Mouse (Mus musculus) cerebellum, postnatal 4 days (tissue): ENCODE data around the gene Gm20503.
A peak's percentile ranks its signal among the peaks of the same experiment; 100 is the strongest.

ENCODE experiments used
- DNase-seq, 2 experiments: peaks; one replicate each; pipeline ENCODE4 v3.0.0; 2022; ENCODE audit warnings: low spot score in 2 of 2, mixed read lengths in 1 of 2

Gene Gm20503

DNA sequence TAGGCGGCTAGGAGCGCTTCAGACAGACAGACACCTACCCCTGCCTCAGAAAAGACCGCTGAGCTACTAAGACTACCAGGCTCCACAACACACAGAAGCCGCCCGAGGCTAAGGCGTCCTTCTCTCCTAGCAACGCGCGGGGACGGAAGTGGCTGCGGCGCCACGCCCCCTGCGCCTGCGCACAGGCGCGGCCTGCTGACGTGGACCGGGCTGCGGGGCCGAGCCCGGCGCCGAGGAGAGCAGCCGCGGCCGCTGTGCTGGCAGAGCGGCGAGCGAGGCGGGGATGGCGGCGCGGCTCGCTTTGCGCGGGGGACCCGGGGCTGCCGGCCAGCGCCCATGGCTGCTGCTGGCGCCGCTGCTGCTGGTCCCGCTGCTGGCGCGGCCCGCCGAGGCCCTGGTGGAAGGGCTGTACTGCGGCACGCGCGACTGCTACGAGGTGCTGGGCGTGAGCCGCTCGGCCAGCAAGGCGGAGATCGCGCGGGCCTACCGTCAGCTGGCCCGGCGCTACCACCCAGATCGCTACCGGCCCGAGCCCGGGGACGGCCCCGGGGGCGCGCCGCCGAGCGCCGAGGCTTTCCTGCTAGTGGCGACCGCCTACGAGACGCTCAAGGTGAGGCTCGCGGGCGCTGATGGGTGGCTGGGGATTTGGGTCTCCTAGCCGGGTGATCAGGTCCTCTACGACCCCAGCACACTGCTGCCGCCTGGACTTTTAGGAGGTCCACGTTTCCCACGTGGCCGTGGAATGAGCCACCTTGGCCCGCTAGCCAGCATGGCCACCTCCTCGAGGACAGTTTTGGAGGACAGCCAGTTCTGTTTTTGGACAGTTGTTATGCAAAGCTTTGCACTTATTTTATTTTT is at the start of gene Gm20503:
Gene Gm20503, plus strand, starts transcription at position 263 of the 858 bp plus-strand sequence.
- peak; percentile 79 to 89 for DNase-seq

DNA sequence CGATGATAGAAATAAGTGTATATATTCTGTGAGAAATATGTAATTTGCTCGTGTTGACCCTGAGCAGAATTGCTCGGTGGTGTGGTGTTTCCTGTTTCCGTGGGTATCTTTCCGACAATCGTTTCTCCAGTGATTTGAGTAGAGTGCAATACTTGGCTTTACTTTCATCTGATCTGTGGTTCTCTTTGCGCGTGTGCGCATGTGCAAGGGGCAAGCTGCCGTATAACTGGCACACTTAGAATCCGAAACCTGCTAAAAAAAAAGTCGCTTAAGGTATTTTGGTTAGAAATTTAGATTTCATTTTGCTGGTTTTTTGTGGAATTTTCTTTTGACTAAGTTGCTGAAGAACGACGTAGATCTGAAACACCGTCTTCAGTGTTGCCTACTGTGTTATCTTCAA is 41.3 kb upstream of the Gm20503 start:
- no peak for DNase-seq

- DNase-seq, result no peak
Observed at GRCm38 (mm10) chr4:58963271-58963670, 39.7 kb upstream of the Gm20503 start.

- DNase-seq, result no peak
Observed at GRCm38 (mm10) chr4:58965136-58965535, 37.9 kb upstream of the Gm20503 start.

DNA sequence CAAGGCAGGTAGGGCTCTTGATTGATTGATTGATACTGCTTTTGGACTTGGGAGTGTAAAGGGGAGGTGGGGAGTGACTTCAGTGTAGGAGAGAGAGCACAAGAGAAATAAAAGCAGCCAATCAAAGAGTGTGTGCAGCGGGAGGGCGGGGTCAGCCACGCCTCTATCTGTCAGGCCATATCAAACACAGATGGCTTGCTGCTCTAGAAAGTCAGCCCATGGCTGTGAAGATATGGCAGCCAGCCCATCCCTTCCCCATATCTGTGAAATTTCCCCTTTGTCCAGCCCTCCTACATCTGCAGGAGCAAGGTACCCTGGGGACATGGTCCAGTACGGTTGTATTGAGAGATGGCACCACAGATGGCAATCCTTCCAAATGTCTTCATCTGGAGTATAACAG is 32.3 kb upstream of the Gm20503 start:
- DNase-seq, result no peak

GRCm38 (mm10) chr4:58975711-58976110 is 27.3 kb upstream of the Gm20503 start:
- no peak for DNase-seq

- no peak for DNase-seq
Observed at GRCm38 (mm10) chr4:58981421-58981820, 21.6 kb upstream of the Gm20503 start.

DNA sequence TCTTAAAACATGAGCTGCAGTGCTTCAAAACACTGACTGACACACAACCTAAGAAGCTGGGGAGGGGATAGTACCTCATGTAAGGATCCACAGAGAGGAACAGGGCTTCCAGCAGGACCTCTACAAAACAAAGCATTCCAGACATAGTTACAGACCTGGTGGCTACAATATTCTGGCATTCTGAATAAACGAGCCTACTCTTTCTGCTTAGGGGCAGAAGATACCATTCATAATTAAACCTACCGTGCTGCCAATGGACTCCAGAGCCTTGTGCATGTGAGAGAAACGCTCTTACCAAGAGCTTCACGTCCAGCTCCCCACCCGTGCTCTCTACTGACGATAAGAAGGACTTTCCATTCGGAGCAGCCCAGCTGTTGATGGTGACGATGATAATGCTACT is 20.2 kb upstream of the Gm20503 start:
- no peak for DNase-seq

- DNase-seq, result peak; percentile 69 to 79
Observed at GRCm38 (mm10) chr4:58985157-58985648, 17.8 kb upstream of the Gm20503 start.

- DNase-seq, result peak; percentile 58 to 74
Observed at GRCm38 (mm10) chr4:58986540-58987190, 16.3 kb upstream of the Gm20503 start, which contains the start of gene Ptgr1. Gene Ptgr1, minus strand, starts transcription at chr4:58987119.

- no peak for DNase-seq
Observed at GRCm38 (mm10) chr4:58989303-58989898, 13.6 kb upstream of the Gm20503 start.

- DNase-seq, result no peak
Observed at GRCm38 (mm10) chr4:58990609-58991434, 12.2 kb upstream of the Gm20503 start.

GRCm38 (mm10) chr4:58992195-58992594 is 10.8 kb upstream of the Gm20503 start:
- DNase-seq, result no peak

DNA sequence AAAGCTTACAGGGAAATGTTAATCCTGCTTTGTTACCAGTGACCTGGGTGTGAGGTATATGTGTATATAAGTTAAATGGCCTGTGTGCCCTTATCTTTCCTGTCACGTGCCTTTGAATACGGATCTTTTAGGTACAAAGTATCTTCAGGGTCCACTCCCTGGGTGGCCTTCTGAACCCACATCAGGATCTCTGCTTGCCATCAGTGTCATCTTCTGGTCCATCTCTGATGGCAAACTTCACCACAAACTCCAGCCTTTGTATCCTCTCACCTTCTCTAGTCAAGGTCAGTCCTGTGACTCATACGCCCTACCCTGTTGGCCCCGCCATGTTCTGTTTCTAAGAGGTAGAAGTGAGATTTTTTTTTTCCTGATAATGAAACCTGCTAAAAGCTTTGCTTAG is 8.2 kb upstream of the Gm20503 start, which contains the start of gene Dnajc25:
Gene Dnajc25, plus strand, starts transcription at position 301 of the 400 bp plus-strand sequence.
- no peak for DNase-seq

DNA sequence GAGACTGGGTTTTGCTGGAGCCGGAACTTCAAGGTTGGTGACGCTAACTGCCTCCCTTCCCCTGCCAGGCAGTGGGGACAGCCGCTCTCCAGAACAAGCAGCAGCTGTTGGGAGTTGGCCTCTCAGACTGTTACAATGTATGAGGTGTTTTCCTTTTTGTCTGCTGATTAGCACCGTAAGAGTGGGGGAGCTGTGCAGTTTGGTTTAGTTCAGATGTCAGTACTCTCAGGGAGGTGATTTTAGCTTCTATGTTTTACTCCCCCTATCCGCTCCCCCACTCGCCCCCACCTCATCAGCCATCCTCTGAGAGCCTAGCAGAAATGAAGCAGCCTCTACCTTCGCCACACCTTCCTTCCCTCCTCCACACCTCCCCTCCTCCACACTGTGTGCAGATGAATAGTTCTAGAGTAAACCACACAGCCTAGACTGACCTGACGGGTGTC is 7.7 kb upstream of the Gm20503 start:
- DNase-seq, result no peak

- no peak for DNase-seq
Observed at GRCm38 (mm10) chr4:58997081-58997480, 5.9 kb upstream of the Gm20503 start.

DNA sequence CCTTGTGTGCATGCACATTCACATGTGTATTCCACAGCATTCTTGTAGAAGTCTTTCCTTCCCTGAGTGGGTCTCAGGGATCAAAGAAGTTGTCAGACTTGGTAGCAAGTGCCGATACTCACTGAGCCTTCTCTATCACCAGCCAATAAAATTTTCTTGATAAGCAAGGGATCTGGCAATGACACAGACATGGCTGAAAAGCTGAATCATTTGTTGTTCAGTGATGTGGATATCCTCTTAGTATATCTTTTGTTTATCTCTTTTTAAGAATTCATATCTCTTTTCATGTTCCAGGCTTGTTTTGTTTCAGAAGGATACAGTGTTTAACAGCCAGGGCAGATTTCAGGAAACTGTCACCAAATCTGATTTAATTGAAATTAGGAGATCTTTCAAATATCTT is 4.3 kb upstream of the Gm20503 start:
- no peak for DNase-seq

DNA sequence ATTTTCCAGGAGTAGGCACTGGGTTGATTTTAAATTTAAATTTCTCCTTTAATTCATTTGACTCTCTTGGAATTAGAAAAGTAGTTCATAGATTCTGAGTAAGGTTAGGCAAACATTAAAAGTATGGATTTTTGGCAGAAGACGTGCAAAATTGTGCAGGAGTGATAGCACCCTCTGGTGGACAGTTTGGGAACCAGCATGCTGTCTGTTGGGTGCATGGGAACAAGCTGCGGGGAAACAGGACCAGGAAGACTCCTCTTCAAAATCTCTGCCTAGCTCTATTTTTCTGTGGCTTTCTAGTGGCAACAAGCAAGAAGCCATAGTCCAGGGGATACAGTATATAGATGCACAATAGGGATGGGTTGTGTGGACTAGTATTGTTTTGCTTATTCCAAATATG is 3.3 kb upstream of the Gm20503 start:
- peak; percentile 43 to 77 for DNase-seq

GRCm38 (mm10) chr4:59000614-59001013 is 2.4 kb upstream of the Gm20503 start:
- no peak for DNase-seq

- no peak for DNase-seq
Observed at GRCm38 (mm10) chr4:59003806-59004200, 793 bp downstream of the Gm20503 start.

- no peak for DNase-seq
Observed at GRCm38 (mm10) chr4:59006211-59006610, 3.2 kb downstream of the Gm20503 start.
